Mouse (Mus musculus) forelimb bud, embryonic 11.5 days (tissue): ENCODE measurements around the gene Atp6v0d1.

Experiments
- DNase-seq: peaks from one replicate; pipeline ENCODE4 v3.0.0-alpha.2; 2012; ENCODE audit warnings: low read depth, low spot score

Gene Atp6v0d1

DNA sequence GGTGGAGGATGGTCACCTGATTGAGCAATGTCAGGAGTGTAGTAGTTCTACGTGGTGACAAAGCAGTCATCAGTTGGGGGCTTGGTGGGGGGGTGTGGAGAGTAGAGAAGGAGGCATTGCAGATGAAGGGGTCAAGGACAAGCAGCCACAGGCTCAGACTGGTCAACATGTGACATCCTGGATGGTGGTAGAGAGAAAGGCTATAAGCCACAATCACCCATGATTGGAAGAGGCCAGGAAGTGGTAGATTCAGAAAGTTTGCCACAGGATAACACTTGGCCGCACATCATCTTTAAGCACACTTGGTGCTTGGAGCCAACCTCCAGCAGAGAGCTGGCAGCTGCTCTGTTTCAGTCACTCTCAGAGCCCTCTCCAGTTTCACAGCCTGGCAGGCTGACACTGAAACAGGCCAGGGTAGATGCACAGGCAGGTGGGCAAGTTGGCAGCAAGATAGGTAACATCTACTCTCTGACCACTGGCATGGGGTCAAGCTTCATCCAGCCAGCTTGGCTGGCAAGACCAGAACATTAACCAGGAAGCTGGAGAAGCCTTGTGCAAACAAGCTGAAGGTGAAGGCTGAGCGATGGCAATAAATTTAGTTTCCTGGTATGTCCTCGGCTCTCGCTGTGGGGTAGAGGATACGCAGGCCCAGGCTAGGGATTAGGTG is 28.7 kb downstream of the Atp6v0d1 start:
- DNase-seq = no peak

DNA sequence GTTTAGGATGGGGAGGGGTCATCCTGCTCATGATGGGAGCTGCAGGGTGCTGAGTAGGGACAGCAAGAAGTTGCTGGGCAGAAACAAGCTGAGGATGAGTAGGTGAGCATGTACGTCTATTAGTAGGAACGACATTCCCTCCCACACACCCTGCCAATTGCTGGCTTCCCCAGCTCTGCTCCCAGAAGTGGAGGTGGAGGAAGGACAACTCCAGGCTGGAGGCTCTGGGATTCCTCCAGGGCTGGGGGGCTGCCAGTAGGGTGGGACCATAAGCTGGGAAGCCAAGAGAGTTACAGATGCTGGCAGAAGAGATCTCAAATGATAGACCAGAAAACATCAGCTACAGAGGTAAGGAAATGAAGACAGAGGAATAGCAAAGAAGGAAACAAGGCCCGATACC is 29.3 kb downstream of the Atp6v0d1 start:
- DNase-seq = no peak

DNA sequence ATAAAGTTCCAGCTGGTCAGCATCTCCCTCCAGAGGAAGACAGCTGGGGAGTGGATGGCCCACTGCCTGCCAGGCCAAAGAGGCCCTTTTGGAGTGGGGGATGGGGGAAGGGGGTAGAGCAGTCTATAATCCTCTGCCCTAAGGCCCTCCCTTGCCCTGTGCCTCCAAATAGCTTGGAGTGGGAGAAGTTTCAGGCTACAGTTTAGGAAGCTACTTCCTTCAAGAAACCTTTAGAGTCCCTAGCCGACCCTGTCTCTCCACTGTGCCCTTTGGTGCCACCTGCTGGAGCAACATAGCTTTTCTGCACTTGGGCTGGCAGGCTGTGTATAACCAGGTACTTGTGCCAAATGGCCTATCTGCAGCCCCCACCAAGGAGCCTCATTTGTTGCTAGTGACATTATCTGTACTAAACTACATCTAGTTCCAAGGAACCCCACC is 31.9 kb downstream of the Atp6v0d1 start:
- DNase-seq = peak; percentile 79

DNA sequence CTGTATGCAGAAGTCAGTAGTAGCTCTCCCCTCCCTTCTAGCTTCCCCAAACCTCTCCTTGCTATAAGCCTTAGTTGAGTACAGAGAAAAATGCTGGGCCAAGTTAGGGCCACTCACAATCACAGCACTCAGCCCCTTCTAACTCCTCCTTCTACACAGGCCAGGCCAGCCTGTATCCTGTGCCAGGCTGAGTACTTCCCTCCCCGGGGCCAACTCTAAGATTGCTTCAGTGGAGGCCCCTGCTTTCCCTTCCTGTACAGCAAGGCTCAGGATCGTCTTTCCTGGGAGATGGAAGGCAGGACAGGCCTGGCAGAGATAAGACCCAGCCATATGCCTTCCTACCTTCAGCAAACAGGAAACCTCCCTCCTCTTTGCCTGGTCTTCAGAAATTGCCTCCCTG is 32.4 kb downstream of the Atp6v0d1 start:
- DNase-seq = no peak

DNA sequence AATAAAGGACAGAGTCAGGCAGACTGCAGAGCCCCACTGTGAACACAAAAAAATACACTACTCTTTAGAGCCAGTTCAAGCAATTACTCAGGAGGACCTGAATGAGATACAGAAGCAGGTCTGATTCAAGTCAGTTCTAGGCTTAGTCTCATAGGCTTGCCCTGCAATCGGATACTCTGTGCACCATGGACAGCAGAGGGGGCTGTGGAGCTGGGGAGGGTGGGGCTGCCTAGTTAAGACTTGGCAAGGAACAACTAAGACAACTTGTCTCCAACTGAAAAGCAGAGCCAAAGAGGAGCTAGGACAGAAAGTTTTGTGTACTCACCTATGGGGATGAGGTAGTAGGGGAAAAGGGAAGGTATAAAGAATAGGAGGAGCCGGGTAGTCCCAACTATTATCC is 34.1 kb downstream of the Atp6v0d1 start:
- DNase-seq = no peak

DNA sequence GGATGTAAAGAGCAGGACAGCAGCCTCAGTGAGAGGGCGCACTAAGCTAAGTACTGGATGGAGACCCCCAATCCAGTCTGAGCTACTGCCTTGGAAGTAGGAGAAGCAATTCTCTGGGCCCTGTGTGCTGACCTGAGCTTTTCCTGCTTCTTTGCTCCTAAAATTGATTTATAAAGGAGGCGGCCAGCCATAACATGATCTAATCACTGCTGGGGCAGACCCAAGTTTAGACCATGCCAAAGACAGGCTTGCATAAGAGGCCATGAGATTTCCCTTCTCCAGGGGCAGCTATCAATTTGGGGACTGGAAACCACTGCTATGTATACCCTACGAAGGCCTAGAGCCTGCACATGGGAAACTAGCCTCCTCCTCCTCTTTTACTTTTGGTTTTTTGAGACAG is 36.6 kb downstream of the Atp6v0d1 start:
- no peak for DNase-seq

DNA sequence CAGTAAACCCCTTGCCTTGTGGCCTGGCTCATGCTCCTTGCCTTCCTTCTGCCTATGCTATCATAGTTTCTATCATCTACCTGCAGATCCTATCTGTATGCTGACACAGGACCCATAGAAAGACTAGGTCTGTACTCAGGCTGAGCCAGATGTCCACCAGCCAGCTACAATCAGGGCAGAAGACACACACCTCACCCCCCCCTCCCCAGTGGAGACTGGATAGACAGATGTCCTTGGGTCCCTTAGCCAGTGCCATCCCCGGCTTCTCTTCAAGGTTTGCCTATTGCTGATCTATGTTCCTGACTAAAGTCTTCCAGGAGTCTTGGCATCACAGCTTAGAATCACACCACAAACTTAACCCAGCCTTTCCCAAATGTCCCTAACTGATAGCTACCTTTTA is 37.6 kb downstream of the Atp6v0d1 start:
- no peak for DNase-seq

DNA sequence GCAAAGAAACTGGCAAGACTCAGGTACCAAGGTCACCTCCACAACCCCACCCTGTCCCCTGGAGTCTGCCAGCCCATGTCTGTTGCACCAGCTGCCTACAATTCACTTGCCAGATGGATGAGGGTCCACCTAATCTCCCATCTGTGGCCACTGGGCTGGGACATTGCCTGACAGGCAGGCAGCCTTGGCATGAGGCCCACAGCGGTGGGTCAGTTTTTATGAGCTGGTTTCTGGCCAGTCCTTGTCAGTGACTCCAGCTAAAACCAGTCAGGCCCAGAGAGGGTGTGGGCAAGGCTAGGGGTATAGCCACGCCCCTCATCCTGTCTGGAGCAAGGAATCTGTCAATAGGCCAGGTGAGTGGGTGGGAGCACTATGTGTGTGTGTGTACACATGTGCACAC is 38.7 kb downstream of the Atp6v0d1 start:
- no peak for DNase-seq

DNA sequence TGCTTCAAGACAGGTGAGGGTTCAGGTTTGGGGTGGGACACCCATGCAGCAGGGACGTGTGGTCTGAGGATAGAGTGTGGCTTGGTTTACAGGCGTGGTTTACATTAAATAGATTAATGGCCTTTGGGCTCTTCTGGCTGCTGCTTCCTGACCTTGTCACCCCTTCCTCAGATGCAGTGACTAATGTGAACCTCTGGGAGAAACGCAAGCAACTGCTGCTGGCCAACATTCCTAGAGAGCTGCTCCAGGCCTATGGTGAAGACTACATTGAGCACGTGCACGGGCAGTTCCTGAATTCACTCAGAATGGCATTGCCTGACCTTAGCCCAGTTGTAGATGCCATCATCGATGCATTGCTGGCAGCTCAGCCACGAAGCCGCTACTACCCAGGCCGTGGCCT is 43.0 kb downstream of the Atp6v0d1 start:
- DNase-seq = no peak

DNA sequence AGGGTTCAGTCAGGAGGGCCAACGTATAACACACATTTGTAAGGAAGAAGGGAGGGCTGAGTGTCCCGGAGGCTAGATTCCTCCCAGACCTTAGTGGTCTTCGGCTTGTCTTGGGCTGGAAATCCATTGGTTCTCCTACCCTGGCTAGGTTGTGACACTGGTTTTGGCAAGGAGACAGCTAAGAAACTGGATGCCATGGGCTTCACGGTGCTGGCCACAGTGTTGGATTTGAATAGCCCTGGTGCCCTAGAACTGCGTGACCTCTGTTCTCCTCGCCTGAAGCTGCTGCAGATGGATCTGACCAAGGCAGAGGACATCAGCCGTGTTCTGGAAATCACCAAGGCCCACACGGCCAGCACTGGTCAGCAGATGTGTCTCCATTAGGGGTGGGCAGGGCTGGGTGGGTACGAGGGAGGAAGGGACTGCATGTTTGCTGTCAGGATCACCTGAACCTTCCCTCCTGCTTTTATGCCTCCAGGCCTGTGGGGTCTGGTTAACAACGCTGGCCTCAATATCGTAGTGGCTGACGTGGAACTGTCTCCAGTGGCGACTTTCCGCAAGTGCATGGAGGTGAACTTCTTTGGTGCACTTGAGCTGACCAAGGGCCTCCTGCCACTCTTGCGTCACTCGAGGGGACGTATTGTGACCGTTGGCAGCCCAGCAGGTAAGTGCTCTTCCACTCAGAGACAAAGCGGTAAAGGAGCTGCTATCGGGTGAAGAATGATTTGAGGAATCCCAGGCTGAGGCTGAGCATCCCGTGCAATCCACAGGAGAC is 43.7 kb downstream of the Atp6v0d1 start:
- no peak for DNase-seq

DNA sequence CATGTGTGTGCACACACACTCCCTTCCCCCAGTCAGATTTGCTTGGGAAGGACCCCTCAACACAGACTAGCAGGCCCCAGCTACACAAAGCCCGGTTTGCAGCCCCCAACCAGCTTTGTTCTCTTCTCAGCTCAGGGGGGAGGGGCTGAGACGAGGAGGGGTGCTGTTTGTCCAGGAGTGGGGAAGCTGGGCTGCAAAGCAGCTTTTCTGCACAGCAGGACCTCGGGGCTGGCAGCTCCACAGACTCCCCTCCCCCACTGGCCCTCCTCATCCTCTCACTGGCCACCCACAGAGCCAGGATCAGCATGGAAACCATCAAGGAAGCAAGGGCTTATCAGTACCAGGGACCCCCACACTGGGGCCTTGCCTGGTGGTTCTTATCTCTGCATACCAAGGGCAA is 44.8 kb downstream of the Atp6v0d1 start:
- peak; percentile 39 for DNase-seq

DNA sequence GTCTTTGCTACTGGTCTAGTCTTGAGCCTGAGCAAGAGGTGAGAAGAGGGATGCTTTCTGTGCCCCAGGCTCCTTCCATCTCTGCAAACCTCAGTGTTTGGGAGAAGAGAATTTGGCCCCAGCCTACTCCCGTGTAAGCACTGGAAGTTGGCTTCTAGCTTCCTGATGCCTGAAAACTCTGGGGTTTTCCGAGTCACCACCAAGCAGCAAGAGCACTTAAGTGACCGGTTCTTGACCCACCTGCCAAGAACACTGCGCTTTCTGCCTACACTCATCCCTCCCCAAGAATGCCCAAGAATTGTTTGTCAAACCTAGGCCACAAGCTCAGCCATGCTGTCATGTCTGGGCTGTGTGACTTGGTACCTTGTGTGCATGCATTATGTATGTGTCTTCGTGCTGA is 45.3 kb downstream of the Atp6v0d1 start:
- no peak for DNase-seq

DNA sequence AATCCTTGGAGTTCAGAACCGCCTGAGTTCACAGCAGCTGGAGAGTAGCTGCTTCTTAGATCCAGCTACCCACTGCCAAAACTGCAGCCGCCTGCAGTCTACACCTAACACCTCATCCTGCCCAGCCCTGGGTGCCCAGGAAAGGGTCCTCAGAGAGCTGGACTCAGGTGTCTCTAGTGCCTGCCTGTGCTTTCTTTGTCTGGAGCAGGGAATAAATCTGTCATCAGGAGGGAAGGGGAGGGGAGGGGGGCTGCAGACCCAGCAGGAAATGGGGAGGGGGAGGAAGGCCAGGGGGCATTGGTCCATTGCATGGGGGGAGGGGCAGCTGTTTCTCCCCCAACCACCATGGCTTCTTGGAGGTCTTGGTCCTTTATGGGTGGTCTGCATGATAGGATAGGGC is 46.3 kb downstream of the Atp6v0d1 start:
- peak; percentile 88 for DNase-seq

DNA sequence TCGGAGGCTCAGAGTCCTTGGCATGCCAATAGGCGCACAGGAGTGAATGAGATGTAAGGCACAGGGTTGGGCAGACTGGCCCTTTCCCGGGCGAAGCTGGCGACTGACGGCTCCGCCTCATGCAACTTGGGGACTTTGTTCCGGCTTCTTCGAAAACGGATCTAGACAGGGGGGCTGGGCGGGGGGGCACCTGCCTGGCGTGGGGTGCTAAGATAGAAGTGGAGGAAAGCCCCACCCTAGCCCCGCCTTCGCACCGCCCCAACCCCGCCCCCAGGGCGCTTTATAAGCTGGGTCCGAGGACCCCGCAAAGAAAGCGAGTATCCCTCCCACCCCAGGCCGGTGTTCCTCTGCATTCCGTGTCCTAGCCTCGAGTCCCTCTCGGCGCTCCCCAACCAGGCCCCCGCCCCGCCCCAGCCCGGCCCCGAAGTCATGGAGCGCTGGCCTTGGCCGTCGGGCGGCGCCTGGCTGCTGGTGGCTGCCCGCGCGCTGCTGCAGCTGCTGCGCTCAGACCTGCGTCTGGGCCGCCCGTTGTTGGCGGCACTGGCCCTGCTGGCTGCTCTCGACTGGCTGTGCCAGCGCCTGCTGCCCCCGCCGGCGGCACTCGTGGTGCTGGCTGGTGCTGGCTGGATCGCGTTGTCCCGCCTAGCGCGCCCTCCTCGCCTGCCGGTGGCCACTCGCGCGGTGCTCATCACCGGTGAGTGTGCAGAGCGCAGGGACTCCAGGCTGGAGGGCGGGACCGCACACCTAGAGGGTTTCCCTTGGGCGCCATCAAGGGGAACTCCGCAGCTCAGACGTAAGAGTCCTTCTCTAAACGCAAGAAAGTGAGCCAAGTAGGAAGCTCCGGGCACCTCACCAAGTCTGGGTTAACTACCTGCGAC is 47.2 kb downstream of the Atp6v0d1 start, which contains the start of gene Hsd11b2:
TSS of gene Hsd11b2 (plus strand) at position 320 of the 878 bp plus-strand sequence.
- DNase-seq = peak; percentile 79

DNA sequence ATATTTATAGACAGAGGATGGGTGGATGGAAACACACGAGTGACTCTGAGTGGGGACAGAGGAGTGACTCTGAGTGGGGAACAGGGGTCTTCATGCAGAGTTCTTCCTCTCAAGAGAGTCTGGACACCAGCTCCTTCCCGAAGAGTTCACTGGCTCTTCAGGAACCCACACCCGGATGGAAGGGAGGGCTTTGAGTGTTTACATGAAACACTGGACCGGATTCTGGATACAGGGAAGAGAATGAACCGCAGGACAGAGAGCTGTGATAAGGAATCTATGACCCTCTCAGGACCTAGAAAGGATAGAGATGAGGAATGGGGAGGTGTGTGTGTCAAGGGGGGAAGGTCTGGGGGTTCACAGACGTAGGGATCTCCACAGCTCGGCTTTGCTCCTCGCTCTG is 48.5 kb downstream of the Atp6v0d1 start:
- no peak for DNase-seq

DNA sequence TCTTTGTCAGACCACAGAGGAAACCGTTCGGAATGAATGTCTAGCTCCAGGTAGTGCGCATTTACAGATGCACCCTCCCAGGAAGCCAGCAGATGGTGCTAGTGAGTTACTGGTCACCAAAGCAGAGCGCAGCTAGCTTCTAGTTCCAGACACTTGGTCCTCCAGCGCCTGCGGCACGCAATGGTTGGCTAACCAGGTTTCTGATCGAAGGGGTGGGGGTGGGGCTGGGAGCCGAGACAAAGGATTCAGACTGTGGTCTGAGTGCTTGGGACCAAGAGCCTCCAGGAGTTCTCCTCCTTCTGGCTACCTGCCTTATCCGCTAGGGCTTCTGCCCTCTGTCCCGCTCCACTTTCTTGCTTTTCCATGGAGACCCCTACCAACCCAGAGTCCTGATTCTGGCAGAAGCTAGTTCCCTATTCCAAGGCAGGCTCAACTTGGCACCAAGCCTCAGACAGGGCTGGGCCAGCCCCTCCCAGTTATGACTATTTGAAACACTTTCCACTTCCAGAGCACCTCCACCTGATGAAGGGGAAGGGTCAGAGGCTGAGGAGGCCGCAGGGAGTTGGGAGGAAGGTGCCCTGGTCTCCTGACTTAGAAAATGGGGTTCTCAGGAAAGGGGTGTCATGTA is 49.7 kb downstream of the Atp6v0d1 start:
- DNase-seq = peak; percentile 96

DNA sequence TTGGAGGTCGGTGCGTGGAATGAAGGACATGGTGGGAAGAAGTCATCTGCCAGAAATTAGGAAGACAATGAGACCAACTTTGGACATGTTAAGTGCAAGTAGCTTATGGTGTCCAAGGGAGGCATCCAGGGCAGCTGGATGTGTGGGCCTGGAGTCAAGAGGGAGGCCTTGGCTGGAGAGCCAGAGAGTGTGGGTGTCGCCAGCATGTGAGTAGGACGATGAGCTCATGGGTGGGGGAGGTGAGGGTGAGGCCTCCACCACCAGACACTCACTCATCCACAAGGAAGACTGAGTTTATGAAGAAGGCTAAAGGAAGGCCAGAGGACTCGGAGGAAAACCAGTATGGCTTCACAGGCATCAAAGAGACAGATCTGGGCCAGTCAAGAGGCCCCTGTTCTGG is 51.2 kb downstream of the Atp6v0d1 start:
- DNase-seq = no peak

DNA sequence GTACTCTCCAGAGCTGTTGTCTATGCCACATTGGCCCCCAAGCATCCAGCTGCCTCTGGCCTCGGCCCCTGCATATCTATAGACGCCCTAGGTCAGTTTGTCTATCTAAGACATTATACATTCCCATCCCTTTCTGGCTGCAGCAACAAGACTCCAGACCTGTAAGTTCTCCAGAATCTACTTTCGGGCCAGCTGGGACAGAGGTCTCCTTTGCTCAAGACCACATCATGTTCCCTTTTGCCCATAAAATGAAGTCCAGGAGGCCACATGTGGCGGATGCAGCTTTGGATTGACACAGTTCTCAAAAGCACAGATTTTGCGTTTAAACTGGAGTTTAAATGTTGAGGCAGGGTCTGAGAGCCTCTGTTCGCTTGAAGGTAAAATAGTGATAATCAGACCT is 51.7 kb downstream of the Atp6v0d1 start:
- no peak for DNase-seq

DNA sequence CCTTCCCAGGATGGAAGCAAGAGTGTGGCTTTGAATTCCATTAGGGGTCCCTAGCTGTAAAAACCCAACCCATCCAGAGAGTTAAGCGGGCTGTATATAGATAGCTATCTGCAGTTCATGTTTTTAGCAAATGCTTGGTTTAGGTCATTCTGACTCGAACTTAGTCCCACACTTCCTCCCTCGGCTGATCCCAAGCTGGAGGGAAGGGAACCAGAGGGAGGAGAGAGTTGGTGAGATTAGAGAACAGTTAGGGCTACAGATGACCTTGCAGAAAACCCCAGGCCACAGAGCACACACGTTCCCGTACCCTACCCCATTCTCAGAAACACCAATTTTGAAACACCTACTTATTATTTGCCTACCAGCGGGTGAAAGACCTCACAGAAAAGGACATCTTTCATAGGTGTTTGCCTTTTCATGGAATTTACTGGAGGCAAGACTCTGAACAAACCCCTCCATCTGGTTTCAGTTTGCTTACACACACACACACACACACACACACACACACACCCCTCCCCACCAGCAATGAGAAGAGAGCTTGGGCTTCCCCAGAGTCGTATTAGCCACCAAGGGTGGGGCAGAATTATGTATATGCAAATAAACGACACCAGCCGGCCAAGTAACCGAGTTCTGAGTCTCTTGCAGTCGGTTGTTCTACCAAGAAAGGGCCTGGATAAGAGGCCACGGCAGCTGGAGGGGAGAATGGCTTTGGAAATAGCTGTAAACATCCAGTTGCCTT is 55.7 kb downstream of the Atp6v0d1 start:
- DNase-seq = no peak

DNA sequence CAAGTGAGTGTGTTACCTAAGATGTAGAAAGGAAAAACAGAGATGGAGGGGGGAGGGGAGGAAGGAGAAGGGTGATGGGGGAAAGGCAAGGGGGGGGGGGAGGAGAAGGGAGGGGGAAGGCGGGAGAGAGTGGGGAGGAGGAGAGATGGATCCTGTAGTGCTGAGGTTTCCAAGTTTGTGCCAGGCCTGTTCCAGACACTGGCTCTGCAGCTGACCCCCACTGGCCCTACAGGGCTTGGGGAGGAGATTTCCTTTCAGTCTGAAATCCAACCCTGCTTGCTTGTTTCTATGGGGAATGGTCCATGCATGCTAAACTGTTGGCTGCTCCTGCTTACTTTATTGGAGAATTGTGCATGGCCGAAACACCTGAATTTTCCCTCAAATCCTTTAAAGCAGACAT is 57.1 kb downstream of the Atp6v0d1 start:
- peak; percentile 43 for DNase-seq

DNA sequence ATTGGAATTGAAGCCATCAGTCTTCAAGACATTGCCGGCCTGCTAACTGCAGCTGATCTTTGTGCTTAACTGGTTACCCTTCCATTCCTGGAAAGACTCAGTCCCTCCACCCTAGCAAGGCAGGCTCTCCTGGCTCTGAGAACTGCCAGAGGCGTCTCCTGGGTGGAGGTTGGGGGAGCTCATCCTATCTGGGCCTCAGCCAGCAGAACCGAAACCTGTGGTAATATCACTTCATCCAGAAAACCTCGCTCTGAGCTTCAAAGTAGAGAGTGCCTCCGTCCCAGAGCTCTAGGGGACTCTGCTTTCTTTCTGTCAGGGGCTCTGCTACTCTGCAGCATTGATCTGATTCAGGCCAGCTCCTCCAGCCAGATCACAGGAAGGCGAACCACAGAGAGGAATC is 58.9 kb downstream of the Atp6v0d1 start:
- no peak for DNase-seq
